In genomic region chr6:35379890-35380289, GRCm38 (mm10) we compare ENCODE assay signal across 8 mouse cellular contexts. TPM values are rescaled to one million over a fixed set of nuclear protein-coding genes. Genes with fewer than 3 reads are reported as not detected.
DNase-seq lines count a peak whose midpoint lies in the region; ATAC-seq and TF ChIP-seq lines count a peak whose summit lies in the region.

No protein-coding gene starts in this region.

- no peaks in the 10 kb centered on the region for H3K79me2 ChIP-seq in MEL (ENCODE audit: control insufficient read depth, insufficient read depth, low read length, poor library complexity)

- H3K27ac ChIP-seq in MEL (ENCODE audit: control insufficient read depth, low read depth, low read length), result no peak overlapping the region
- no peak overlapping the region for H3K27ac ChIP-seq in forebrain, embryonic 15.5 days (replicated peaks)
- H3K27ac ChIP-seq in liver, postnatal 0 days (ENCODE audit: low read depth), result no peak overlapping the region

- WGBS in forebrain, embryonic 15.5 days, result 8% methylated on average over 8 of the region's 8 CpGs
- 10% methylated on average over 8 of the region's 8 CpGs for WGBS in liver, postnatal 0 days (ENCODE audit: insufficient replicate concordance)

- H3K4me1 ChIP-seq in MEL (ENCODE audit: control insufficient read depth in 1 of 2, insufficient read depth in 2 of 2, low read length in 2 of 2), result no peaks in the 10 kb centered on the region
- no peaks in the 10 kb centered on the region for H3K4me1 ChIP-seq in forebrain, embryonic 15.5 days
- 0 out of 2 replicates have a peak, but pooled peaks cover 8% of the 10 kb centered on the region for H3K4me1 ChIP-seq in liver, postnatal 0 days (ENCODE audit: insufficient read depth)

- no peak for TF ChIP-seq POLR2A in MEL (IDR thresholded peaks at IDR 0.05; ENCODE audit: control insufficient read depth in 1 of 2, insufficient read depth in 1 of 2, low read depth in 1 of 2, low read length in 2 of 2, poor library complexity in 1 of 2)

- no peaks in the 10 kb centered on the region for H3K9me3 ChIP-seq in MEL (replicated peaks; ENCODE audit: insufficient read depth, low read length)
- H3K9me3 ChIP-seq in forebrain, embryonic 15.5 days, result no peaks in the 10 kb centered on the region
- H3K9me3 ChIP-seq in liver, postnatal 0 days (ENCODE audit: low read length), result no peaks in the 10 kb centered on the region

- peak; percentile 74 for TF ChIP-seq RAD21 in MEL (IDR thresholded peaks at IDR 0.05; ENCODE audit: low read depth, low read length)

- peak overlapping the region; percentile 26 to 36; a peak in 2 of 4 replicates for H3K4me3 ChIP-seq in MEL (ENCODE audit: control insufficient read depth in 1 of 2, insufficient read depth in 1 of 2, low read depth in 2 of 2, low read length in 2 of 2)
- no peak overlapping the region for H3K4me3 ChIP-seq in forebrain, embryonic 15.5 days
- H3K4me3 ChIP-seq in liver, postnatal 0 days (ENCODE audit: low read depth, low read length), result peak overlapping the region; percentile 25; the same call in 1 of the 2 replicates

- peak; percentile 88 to 100 (median 99); a peak in 5 of 6 replicates for TF ChIP-seq CTCF in MEL (IDR thresholded peaks at IDR 0.05 in 2 of 3, conservative IDR thresholded peaks at IDR 0.05 in 1 of 3; ENCODE audit: control insufficient read depth in 1 of 3, insufficient read depth in 1 of 3, low read depth in 2 of 3, low read length in 3 of 3, poor library complexity in 1 of 3, severe bottlenecking in 1 of 3)
- TF ChIP-seq CTCF in liver, postnatal 0 days (IDR thresholded peaks at IDR 0.05; ENCODE audit: low read depth), result peak; percentile 100

- TF ChIP-seq EP300 in MEL (IDR thresholded peaks at IDR 0.05; ENCODE audit: low read depth in 1 of 2, low read length in 2 of 2), result no peak; a peak in 1 of 4 replicates
- TF ChIP-seq EP300 in liver, postnatal 0 days (IDR thresholded peaks at IDR 0.05; ENCODE audit: low read depth), result no peak

- no peak overlapping the region; the same call in 1 of the 2 replicates for H3K4me2 ChIP-seq in forebrain, embryonic 15.5 days (replicated peaks)
- peak overlapping the region; percentile 54; the same call in 1 of the 2 replicates for H3K4me2 ChIP-seq in liver, postnatal 0 days (ENCODE audit: low read depth, low read length)

- DNase-seq in MEL (ENCODE audit: low read depth, low spot score), result peak; percentile 88
- DNase-seq in cerebellum, adult 11-12 months, result peak; percentile 46
- peak; percentile 57 for DNase-seq in heart, postnatal 25 days (ENCODE audit: low spot score)
- DNase-seq in layer of hippocampus, adult 11-12 months (ENCODE audit: low spot score), result peak; percentile 87
- DNase-seq in liver, postnatal 0 days, result peak; percentile 88
- DNase-seq in ovary, postnatal 10 days (ENCODE audit: low spot score), result peak; percentile 45
- peak; percentile 48 to 84 for DNase-seq in thymus, postnatal 10 days (ENCODE audit: low spot score in 2 of 2)

- intact Hi-C loops in heart, postnatal 25 days (cut with DNase I), result loop anchor here (10.0 kb wide), 3 partner anchors 95 to 1665 kb away; no protein-coding TSS in a partner anchor

- H3K9ac ChIP-seq in MEL (ENCODE audit: control insufficient read depth, low read depth, low read length, poor library complexity, severe bottlenecking), result no peak overlapping the region
- no peak overlapping the region for H3K9ac ChIP-seq in forebrain, embryonic 15.5 days (replicated peaks)
- H3K9ac ChIP-seq in liver, postnatal 0 days (replicated peaks), result no peak overlapping the region

- H3K27me3 ChIP-seq in MEL (ENCODE audit: control insufficient read depth in 1 of 2, insufficient read depth in 2 of 2, low read length in 2 of 2), result peaks cover 0 to 2% of the 10 kb centered on the region in 2 experiments; a peak in 3 of 4 replicates
- no peaks in the 10 kb centered on the region for H3K27me3 ChIP-seq in forebrain, embryonic 15.5 days
- no peaks in the 10 kb centered on the region for H3K27me3 ChIP-seq in liver, postnatal 0 days (ENCODE audit: insufficient read depth, low read length)

- no peaks in the 10 kb centered on the region for H3K36me3 ChIP-seq in MEL (ENCODE audit: control insufficient read depth in 1 of 2, insufficient read depth in 2 of 2, low read length in 2 of 2)
- no peaks in the 10 kb centered on the region for H3K36me3 ChIP-seq in forebrain, embryonic 15.5 days
- no peaks in the 10 kb centered on the region for H3K36me3 ChIP-seq in liver, postnatal 0 days (replicated peaks; ENCODE audit: insufficient read depth, low read length)

- 0 out of 2 replicates have a peak, but pooled peaks have one; percentile 32 for ATAC-seq in forebrain, embryonic 15.5 days (replicated peaks)
- ATAC-seq in liver, postnatal 0 days, result peak; percentile 79

TF ChIP-seq in MEL, 35 proteins besides CTCF, POLR2A, EP300 and RAD21:
- TF ChIP-seq SMC3 (IDR thresholded peaks at IDR 0.05; ENCODE audit: low read depth, low read length) (peak; percentile 84), ZKSCAN1 (IDR thresholded peaks at IDR 0.05; ENCODE audit: low read depth, low read length) (no peak), HCFC1 (IDR thresholded peaks at IDR 0.05; ENCODE audit: low read depth, low read length) (0 out of 2 replicates have a peak, but pooled peaks have one; percentile 31), MEF2A (IDR thresholded peaks at IDR 0.05; ENCODE audit: extremely low read depth, insufficient replicate concordance, low read depth, low read length, poor library complexity, severe bottlenecking) (no peak), USF1 (IDR thresholded peaks at IDR 0.05; ENCODE audit: low read depth, low read length) (no peak), BHLHE40 (IDR thresholded peaks at IDR 0.05; ENCODE audit: borderline replicate concordance, low read depth, low read length) (peak; percentile 32; the same call in 1 of the 2 replicates), MAX (IDR thresholded peaks at IDR 0.05; ENCODE audit: low read length) (no peak), ZNF384 (IDR thresholded peaks at IDR 0.05; ENCODE audit: low read depth, low read length) (peak; percentile 60), POLR2AphosphoS2 (IDR thresholded peaks at IDR 0.05; ENCODE audit: low read length) (no peak), ZC3H11A (IDR thresholded peaks at IDR 0.05; ENCODE audit: low read depth, low read length) (peak; percentile 62), MYB (IDR thresholded peaks at IDR 0.05; ENCODE audit: low read depth, low read length) (no peak), USF2 (IDR thresholded peaks at IDR 0.05; ENCODE audit: borderline replicate concordance in 1 of 2, insufficient read depth in 1 of 2, low read depth in 1 of 2, low read length in 2 of 2) (no peak), MAZ (IDR thresholded peaks at IDR 0.05; ENCODE audit: low read depth, low read length) (peak; percentile 80), TCF12 (IDR thresholded peaks at IDR 0.05; ENCODE audit: low read depth, low read length) (no peak), UBTF (IDR thresholded peaks at IDR 0.05; ENCODE audit: borderline replicate concordance, insufficient read depth, low read depth, low read length) (no peak), SIN3A (IDR thresholded peaks at IDR 0.05; ENCODE audit: low read length) (no peak)
TF ChIP-seq in MEL: peak in this region for 6.

RNA-seq across cellular contexts. Expression of gene Fam180a, which starts 53.9 kb away (rescaled TPM):
- total RNA-seq in MEL (2012; rRNA removed), result not detected in 2 replicates
- polyA plus RNA-seq in MEL (2012; ENCODE audit: insufficient read depth in 1 of 2, insufficient read length in 2 of 2, low read depth in 1 of 2, low replicate concordance in 2 of 2, missing spikeins in 1 of 2), result not detected
- 0.34 and 0.56 TPM in 2 replicates for polyA plus RNA-seq in forebrain, embryonic 15.5 days (2015; fragmentation: Nextera tagmentation; extraction: Ambion mirVana)
- total RNA-seq in heart, postnatal 25 days (2021), result under 1 TPM; 0.78 to 0.81 TPM
- polyA plus RNA-seq in liver, postnatal 0 days (2015; fragmentation: Nextera tagmentation; extraction: Ambion mirVana), result 0.26 and 1.1 TPM in 2 replicates
